Mouse (Mus musculus) layer of hippocampus, adult 8-10 months (tissue): ENCODE measurements around the gene Cd72. TPM values are rescaled to one million over a fixed set of nuclear protein-coding genes. Genes with fewer than 3 reads are reported as not detected.
"Not testable (repeated sequence)": the region's sequence is repeated elsewhere in the genome, so short reads cannot be mapped to it uniquely, and the experiment has no call there.

ENCODE experiments used
- DNase-seq, 2 experiments: peaks; one replicate each; pipeline ENCODE4 v3.0.0; 2022; ENCODE audit warnings: low spot score in 2 of 2
- total RNA-seq, 4 experiments: library from RNA; stranded (reverse); gene quantifications; 2 replicates each; pipeline ENCODE4 v1.2.4; 2022

Gene Cd72
- 1 to 10 TPM in 1 of 4 experiments, under 1 TPM in 2, not detected in 1; 0.49 to 1.2 (median 0.81) TPM for total RNA-seq

- DNase-seq, result no peak
These were observed at the start of gene Cd72 for GRCm38 (mm10) chr4:43454041-43454836. Gene Cd72 (minus strand): TSS chr4:43454628.

- no peak for DNase-seq
These were observed 49.1 kb upstream of the Cd72 start for GRCm38 (mm10) chr4:43503506-43503905.

- no peak for DNase-seq
These were observed 48.6 kb upstream of the Cd72 start for GRCm38 (mm10) chr4:43503041-43503440.

- DNase-seq, result peak in 1 of 2 experiments; percentile 61
These were observed 45.2 kb upstream of the Cd72 start, which contains the start of gene Arhgef39 for GRCm38 (mm10) chr4:43499407-43500333. Gene Arhgef39 (minus strand): TSS chr4:43499695.

DNA sequence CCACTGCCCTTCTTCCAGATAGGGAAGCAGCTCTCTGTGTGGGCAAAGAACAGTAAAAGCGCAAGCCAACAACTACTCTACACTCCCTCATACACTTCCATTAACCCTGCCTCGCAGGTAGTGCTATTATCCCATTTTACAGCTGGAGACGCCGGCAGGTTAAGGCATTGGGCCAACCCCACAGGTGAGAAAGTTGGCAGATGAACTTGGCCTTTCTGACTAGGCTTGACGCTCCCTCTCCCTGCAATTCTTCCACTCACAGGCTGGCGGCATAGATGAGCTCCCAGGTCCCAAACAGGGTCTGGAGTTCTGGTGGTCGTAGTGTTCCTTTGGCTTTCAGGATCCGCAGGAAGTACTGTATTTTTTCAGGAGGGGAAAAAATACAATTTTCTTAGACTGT lies 44.6 kb upstream of the Cd72 start:
- DNase-seq, result no peak

DNA sequence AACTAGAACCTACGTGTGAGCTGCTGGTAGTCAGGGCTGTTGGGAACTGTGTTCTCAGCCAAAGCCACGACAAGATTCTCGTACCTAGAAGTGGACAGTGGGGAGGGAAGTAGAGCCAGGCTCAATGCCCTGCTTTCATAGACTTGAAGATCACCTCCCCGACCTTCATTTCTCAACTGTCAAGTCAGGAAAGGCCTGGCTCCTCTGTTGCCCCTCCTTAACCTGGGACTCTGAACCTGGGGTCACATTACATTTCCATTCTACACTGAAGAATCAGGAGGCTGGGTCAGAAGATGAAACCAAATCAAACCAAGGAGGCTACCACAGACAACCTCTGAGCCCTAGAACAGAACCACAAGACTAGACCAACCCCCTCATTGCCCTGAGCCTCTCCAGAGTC lies 43.5 kb upstream of the Cd72 start:
- DNase-seq, result no peak

DNA sequence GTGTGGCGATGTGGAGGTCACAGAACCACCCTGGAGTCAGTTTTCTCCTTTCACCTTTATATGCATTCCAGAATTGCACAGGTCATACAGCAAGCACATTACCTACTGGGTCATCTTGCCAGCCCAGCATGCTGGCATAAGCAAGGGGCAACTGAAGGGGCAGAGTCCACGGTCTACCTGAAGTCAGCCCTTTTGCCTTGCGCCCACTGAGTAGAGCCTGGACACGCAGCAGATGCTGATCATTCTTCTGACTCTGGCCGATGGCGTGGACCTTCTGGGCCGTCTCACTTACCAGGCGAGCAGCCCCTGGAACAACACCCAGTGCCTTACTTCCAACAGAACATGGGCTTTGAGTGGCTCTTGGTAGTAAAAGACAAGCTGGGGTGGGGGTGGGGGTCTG lies 43.0 kb upstream of the Cd72 start:
- no peak for DNase-seq

DNA sequence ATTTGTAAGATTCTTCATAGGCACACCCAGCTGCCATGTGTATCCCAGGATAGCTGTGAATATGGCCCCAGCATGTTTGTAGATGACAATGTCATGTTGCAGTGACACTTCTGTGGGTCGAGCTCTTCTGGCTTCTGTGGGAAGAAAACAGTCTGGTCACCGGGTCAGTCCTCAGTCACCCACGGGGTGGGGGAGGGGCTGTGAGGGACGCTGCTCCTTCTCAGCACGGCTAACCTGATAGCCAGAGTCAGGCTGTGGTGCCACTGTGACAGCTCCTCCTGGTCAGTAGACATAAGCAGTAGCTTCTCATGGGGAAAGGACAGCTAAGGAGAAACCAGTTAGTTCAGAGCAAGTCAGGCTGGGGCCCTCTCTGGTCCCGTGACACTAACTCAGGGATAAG lies 42.2 kb upstream of the Cd72 start:
- DNase-seq, result no peak

DNA sequence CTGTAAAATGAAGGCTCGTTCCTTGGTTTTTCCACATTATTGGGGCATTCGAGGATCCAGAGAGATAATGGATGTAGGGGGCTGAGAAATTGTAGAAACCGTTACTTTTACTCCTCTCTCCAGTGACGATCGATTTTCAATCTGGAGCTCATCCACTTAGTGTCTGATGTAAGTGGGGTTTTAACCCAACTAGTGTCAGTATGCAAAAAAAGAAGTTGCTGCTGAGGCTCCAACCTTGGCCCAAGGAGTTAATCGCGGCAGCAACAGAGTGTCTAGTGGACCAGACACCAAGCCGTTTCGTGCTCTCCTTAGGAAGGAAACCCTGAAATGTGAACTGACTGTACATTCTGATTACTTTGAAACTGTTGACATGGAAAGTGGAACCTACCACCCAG lies 39.4 kb upstream of the Cd72 start:
- DNase-seq, result no peak

- DNase-seq, result peak; percentile 93 to 96
These were observed 38.9 kb upstream of the Cd72 start for GRCm38 (mm10) chr4:43493186-43493845.

- DNase-seq, result peak; percentile 94 to 97
These were observed 38.4 kb upstream of the Cd72 start, which contains the start of gene Ccdc107 for GRCm38 (mm10) chr4:43492821-43493185. Gene Ccdc107 (plus strand): TSS chr4:43492900.

- DNase-seq, result no peak
These were observed 37.8 kb upstream of the Cd72 start for GRCm38 (mm10) chr4:43492101-43492820.

- DNase-seq, result no peak
These were observed 36.4 kb upstream of the Cd72 start for GRCm38 (mm10) chr4:43490801-43491200.

- no peak for DNase-seq
These were observed 35.2 kb upstream of the Cd72 start for GRCm38 (mm10) chr4:43489611-43490010.

- not testable (repeated sequence) for DNase-seq
These were observed 31.2 kb upstream of the Cd72 start for GRCm38 (mm10) chr4:43485666-43486065.

DNA sequence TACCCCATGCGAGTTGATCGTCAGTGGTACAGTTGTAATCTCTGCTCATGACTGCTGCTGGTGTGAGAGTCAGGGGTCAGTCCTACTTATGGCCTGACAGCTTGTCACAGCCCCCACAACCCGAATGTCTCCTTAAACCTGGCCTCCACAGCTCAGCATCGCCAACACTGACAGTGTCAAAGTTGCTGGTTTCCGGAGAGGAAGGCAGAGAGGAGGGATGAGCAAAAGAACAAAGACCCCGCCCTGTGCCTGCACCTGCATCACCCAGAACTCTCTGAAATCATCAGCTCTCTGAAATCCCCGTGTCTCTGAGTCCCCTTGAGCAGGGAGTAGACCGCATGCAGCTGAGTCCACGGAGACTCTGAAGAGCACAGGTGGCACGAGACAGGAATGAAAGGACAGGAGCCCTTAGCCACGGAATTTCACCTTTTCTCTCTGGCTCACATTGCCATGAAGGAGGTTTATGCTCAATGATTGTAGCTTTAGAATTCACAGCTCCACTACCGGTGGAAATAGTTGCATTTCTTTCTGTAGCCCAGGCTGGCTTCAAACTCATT lies 29.2 kb upstream of the Cd72 start, which contains the start of gene Sit1:
Sit1 (minus strand) TSS at position 200 of the 557 bp plus-strand sequence.
- DNase-seq, result no peak

GRCm38 (mm10) chr4:43482591-43482990 lies 28.2 kb upstream of the Cd72 start:
- no peak for DNase-seq

- no peak for DNase-seq
These were observed 27.5 kb upstream of the Cd72 start for GRCm38 (mm10) chr4:43481894-43482456.

DNA sequence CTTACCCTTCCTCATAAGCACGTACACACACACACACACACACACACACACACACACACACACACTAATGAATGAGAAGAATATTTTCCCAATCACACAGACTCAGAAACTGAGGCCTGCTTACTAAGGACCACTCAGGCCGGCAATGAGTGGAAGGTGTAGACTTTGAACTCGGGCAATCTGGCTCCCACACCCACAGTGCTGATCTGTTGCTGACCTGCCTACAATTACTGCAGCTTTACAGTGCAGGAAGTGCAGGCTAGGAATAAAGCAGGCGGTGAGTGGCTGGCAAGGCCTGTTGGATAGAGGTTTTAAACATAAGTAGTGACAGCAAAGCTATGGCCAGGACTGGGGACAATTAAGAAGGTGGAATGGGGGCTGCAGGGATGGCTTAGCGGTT lies 26.6 kb upstream of the Cd72 start:
- no peak for DNase-seq
